Mouse (Mus musculus) lung, postnatal 0 days (tissue): ENCODE measurements around the gene Ubr7.

Experiments
- CTCF ChIP-seq: IDR thresholded peaks from 2 replicates; pipeline ENCODE4 v1.5.1; 2016; ENCODE audit warnings: antibody characterized with exemption, mild to moderate bottlenecking
- EP300 ChIP-seq: IDR thresholded peaks from 2 replicates; pipeline ENCODE4 v1.6.1; 2016; ENCODE audit warnings: antibody characterized with exemption, mild to moderate bottlenecking, control low read depth

DNA sequence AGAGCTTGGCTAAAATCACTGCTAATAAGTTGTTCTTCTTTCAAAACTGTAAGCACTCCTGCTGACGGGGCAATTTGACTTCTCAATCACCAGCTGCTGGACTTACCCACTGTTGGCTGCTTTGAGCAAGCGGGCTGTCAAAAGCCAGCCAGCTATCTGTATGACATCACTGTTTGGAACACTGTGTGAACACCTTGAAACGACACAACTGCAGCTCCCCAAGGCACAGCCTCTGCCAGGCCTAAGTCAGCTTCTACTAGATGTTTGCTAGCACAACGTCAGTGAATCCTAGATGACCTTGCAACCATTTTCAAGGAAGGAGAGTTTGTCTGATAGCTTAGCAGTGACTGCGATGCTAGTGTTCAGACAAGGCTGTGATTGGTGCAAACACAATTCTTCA, 18.7 kb upstream of the Ubr7 start:
- TF ChIP-seq EP300 (no peak), CTCF (no peak)
